Mouse (Mus musculus) kidney, embryonic 16.5 days (tissue): ENCODE measurements at regions not wholly inside any gene's neighbourhood (a gene's known extent, or its start where the extent isn't known, plus 50 kb on each side); places are given as distances from the start of the nearest gene placed in this dataset.

ENCODE experiments used
- ATAC-seq: fragments of 200-750 bp; cut with Nextera tagmentation; 2 replicates; pipeline ENCODE4 v1.8.0; 2017; ENCODE audit warnings: moderate TSS enrichment; ENCODE audit not compliant: low FRiP score, low TSS enrichment
- H3K27ac ChIP-seq: fragments of 300-500 bp; sonication (generic); 2 replicates; pipeline ENCODE4 v1.5.1; 2014; ENCODE audit warnings: low read length
- H3K27me3 ChIP-seq: fragments of 300-500 bp; sonication (generic); 2 replicates; pipeline ENCODE4 v1.6.1; 2014; ENCODE audit warnings: low read length, control low read depth, mixed read lengths; ENCODE audit not compliant: insufficient read depth
- H3K36me3 ChIP-seq: fragments of 300-500 bp; sonication (generic); 2 replicates; pipeline ENCODE4 v1.6.1; 2014; ENCODE audit warnings: low read length, control low read depth, mixed read lengths; ENCODE audit not compliant: insufficient read depth
- H3K4me1 ChIP-seq: fragments of 300-500 bp; sonication (generic); 2 replicates; pipeline ENCODE4 v1.6.1; 2014; ENCODE audit warnings: low read length, control low read depth, mixed read lengths; ENCODE audit not compliant: insufficient read depth
- H3K4me2 ChIP-seq: fragments of 300-500 bp; sonication (generic); replicated peaks from 2 replicates; pipeline ENCODE4 v1.6.1; 2014; ENCODE audit warnings: low read depth, low read length
- H3K4me3 ChIP-seq: fragments of 300-500 bp; sonication (generic); 2 replicates; pipeline ENCODE4 v1.5.1; 2014; ENCODE audit warnings: mild to moderate bottlenecking, low read length
- H3K9ac ChIP-seq: fragments of 300-500 bp; sonication (generic); replicated peaks from 2 replicates; pipeline ENCODE4 v1.6.1; 2014; ENCODE audit warnings: low read length
- H3K9me3 ChIP-seq: fragments of 300-500 bp; sonication (generic); 2 replicates; pipeline ENCODE4 v1.6.1; 2016; ENCODE audit warnings: low read length, control low read depth
- WGBS: fragments of 180-500 bp; shearing (Covaris S2); extraction: QIAGEN DNeasy Blood & Tissue Kit; methylation state at CpG from one replicate; pipeline ENCODE4 v1.1.7; 2014; 5-methylcytosine and 5-hydroxymethylcytosine counted together

DNA sequence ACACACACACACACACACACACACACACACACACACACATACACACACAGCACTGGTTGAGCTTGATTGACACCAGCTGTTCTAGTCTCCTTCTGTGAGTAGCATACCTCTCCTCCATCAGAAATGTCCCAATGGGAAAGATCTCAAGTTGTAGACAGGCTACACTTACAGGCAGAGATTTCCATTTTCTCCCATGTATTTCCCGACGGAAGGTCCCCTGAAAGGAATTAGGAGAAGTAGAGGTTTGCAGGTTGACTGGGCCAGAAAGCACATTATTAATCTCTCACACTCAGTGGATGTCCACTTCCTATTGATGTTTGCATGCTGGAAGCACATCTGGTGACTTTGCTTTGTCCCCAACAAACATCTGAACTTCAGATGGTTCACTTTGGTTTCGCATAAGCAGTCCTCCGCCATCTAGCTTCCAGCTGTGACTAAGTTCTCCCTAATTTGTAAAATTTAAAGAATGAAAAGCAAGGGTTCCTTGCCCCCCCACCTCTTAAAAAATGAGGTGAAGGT lies 1323.8 kb upstream of the A1bg start:
- H3K4me1 ChIP-seq, result no peaks in the 10 kb centered on the region
- no peak overlapping the region for H3K9ac ChIP-seq
- H3K27me3 ChIP-seq, result no peaks in the 10 kb centered on the region
- H3K9me3 ChIP-seq, result no peaks in the 10 kb centered on the region
- no peak for ATAC-seq
- no peak overlapping the region for H3K27ac ChIP-seq
- peaks cover 6% of the 10 kb centered on the region; the same call in 1 of the 2 replicates for H3K36me3 ChIP-seq
- no peak overlapping the region for H3K4me2 ChIP-seq
- WGBS, result 95% methylated on average over 4 of the region's 4 CpGs
- H3K4me3 ChIP-seq, result no peak overlapping the region

DNA sequence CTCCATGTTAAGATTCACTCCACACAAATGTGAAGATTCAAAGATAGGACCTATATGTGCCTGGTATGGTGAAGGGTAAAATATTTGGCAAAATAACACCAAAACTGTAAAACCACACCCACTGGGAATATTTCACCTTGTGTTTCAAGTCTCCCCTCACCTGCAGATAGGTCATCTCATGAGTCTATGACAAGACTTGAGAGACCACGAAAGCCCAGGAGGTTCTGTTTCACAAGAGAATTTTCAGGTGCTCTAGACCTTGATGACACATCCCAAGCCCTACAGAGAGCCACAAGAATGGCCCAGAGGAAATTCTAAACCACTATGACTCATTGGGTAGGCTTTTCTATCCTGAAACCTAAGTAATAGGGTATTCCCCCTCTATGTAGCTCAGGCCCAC lies 1322.4 kb upstream of the A1bg start:
- H3K4me2 ChIP-seq, result no peak overlapping the region
- no peaks in the 10 kb centered on the region for H3K27me3 ChIP-seq
- H3K9me3 ChIP-seq, result no peaks in the 10 kb centered on the region
- 93% methylated on average over 1 of the region's 1 CpGs for WGBS
- no peak overlapping the region for H3K4me3 ChIP-seq
- H3K9ac ChIP-seq, result no peak overlapping the region
- H3K4me1 ChIP-seq, result no peaks in the 10 kb centered on the region
- peaks cover 6% of the 10 kb centered on the region; the same call in 1 of the 2 replicates for H3K36me3 ChIP-seq
- no peak for ATAC-seq
- no peak overlapping the region for H3K27ac ChIP-seq

DNA sequence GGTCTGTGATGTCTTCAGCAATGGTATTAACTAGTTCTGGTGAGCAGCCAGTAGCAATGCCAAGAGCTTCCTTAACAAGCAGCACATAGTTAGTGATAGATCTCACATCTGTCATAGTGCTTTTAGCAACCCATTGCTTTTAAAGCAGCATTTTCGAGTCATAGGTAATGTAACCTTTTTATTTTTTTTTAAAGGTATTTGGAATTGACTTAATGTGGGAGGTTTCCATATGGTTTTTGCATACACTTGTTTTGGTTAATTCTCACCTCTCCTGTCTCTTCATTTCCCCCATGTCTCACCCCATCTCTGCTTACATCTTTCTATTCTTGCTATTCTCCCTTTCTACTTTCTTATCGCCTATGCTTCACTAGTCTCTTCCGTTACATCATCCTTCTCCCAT lies 1322.0 kb upstream of the A1bg start:
- no peak overlapping the region for H3K9ac ChIP-seq
- H3K4me1 ChIP-seq, result no peaks in the 10 kb centered on the region
- no peak overlapping the region for H3K4me2 ChIP-seq
- H3K9me3 ChIP-seq, result no peaks in the 10 kb centered on the region
- WGBS, result 96% methylated on average over 3 of the region's 3 CpGs
- H3K4me3 ChIP-seq, result no peak overlapping the region
- ATAC-seq, result no peak
- H3K27ac ChIP-seq, result no peak overlapping the region
- H3K27me3 ChIP-seq, result no peaks in the 10 kb centered on the region
- H3K36me3 ChIP-seq, result peaks cover 6% of the 10 kb centered on the region; the same call in 1 of the 2 replicates

DNA sequence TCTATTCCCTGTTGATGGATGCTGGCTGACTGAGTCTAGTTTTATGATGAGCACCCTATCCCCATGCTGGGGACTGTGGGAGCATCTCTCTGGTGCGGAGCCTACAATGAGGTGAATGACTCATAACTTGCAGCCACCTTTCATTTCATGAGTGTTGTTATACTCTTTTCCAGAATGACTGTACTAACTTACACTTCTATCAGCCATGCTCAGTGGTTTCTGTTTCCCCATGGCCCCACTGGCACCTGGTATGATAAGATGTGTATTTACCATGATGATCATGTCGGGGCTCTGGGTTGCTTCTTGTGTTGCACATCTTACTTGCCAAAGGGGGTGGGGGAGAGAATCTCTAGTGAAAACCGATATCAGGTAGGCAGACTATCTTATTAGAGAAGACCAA lies 1317.2 kb upstream of the A1bg start:
- Histone ChIP-seq H3K4me2 (no peak overlapping the region), H3K4me1 (no peaks in the 10 kb centered on the region), H3K27ac (no peak overlapping the region), H3K27me3 (no peaks in the 10 kb centered on the region), H3K4me3 (no peak overlapping the region), H3K9ac (no peak overlapping the region), H3K36me3 (no peaks in the 10 kb centered on the region), H3K9me3 (no peaks in the 10 kb centered on the region)
- no peak for ATAC-seq
- 98% methylated on average over 3 of the region's 3 CpGs for WGBS

DNA sequence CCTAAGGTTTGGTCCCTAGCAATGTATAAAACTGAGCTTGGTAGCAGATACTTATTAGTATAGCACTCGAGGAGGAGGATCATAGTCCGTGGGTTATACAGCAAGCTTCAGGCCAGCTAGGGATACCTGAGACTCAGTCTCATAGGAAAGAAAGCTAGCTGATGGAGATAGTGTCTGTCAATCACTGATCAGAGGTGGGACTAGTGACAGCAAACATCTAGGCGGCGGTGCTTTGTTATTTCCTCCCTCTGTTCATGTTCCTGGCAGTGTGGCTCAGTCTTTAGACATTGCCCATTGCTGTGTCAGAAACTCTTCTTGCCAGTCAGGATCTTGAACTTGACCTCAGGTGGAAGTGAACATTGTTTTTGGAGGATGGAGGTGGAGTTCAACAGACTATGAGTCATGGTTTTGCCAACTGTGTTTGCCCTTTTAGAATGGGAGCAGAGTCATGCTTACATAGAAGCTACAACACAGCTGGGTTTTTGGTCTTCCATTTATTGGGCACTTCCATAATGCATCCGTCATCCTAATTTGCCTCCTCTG lies 1315.8 kb upstream of the A1bg start:
- Histone ChIP-seq H3K4me3 (no peak overlapping the region), H3K9ac (no peak overlapping the region), H3K27ac (no peak overlapping the region), H3K4me2 (no peak overlapping the region), H3K36me3 (no peaks in the 10 kb centered on the region), H3K9me3 (no peaks in the 10 kb centered on the region), H3K4me1 (no peaks in the 10 kb centered on the region), H3K27me3 (no peaks in the 10 kb centered on the region)
- 83% methylated on average over 5 of the region's 5 CpGs for WGBS
- ATAC-seq, result no peak

DNA sequence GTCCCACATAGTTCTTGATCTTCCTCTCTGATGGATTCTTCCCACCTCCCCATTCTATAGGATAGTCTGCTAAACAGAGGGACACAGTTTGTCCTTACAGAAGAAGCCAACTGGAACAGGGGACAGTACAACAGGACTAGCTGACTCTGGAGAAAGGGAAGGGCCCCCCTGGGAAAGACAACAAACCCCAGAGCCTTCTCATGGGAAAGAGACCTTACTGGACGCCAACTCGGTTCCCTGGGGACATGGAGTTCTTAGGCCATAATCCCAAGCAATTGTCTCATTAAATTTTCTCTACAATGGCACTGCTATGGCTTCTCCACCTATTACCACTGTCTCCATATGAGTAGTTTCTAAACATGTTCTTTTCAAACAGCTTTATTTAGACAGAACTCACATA lies 1313.2 kb upstream of the A1bg start:
- Histone ChIP-seq H3K27ac (no peak overlapping the region), H3K4me3 (no peak overlapping the region), H3K27me3 (no peaks in the 10 kb centered on the region), H3K9ac (no peak overlapping the region), H3K4me1 (no peaks in the 10 kb centered on the region), H3K9me3 (no peaks in the 10 kb centered on the region), H3K4me2 (no peak overlapping the region), H3K36me3 (no peaks in the 10 kb centered on the region)
- WGBS, result 72% methylated on average over 2 of the region's 2 CpGs
- no peak for ATAC-seq

DNA sequence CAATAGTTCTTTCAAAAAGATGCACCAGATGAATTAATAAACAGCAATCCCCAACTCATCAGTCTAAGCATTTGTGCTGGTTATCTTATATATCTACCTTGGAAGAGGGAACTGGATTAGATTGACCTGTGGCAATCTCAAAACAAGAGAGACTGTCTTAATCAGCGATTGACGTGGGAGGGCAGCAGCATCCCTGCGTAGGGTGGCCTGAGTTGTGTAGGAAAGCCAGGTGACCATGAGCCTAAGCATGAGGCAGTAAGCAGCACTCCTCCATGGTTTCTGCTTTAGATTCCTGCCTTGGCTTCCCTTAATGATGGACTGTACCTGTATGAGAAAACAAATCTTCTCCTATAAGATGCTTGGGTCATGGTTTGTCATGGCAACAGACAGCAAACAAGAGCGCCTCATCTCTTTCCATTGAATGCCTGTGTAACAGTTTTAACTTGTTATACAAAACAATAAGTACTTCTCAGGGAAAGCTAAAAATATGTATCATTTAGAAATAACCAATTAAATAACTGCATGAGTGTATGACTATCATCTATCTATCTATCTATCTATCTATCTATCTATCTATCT lies 1311.5 kb upstream of the A1bg start:
- H3K27ac ChIP-seq, result no peak overlapping the region

DNA sequence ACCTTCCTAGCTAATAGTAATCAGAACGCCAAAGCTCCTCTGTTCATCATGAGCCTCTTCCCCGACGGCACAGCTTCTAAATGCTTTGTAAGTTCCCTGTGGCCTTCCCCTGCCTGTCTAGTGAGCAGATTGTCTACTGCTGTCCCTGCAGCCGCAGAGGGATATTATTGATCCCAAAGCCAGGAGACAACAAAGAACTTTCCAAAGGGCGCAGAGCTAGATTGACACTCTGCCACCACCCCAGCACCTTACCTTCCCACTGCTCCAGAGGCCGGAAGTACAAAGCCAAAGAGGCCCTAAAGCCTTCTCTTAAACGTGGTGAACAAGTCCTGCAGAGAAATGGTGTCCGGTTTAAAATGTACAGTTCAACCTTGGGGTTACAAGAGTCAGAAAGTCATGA lies 1310.3 kb upstream of the A1bg start:
- no peaks in the 10 kb centered on the region for H3K4me1 ChIP-seq
- no peak for ATAC-seq
- H3K27ac ChIP-seq, result no peak overlapping the region
- H3K27me3 ChIP-seq, result no peaks in the 10 kb centered on the region
- no peaks in the 10 kb centered on the region for H3K36me3 ChIP-seq
- 80% methylated on average over 8 of the region's 8 CpGs for whole genome bisulfite sequencing
- no peak overlapping the region for H3K4me2 ChIP-seq
- H3K4me3 ChIP-seq, result no peak overlapping the region
- no peaks in the 10 kb centered on the region for H3K9me3 ChIP-seq
- H3K9ac ChIP-seq, result no peak overlapping the region

More for the DNA sequence above, 1311.5 kb upstream of the A1bg start:
- H3K9me3 ChIP-seq, result no peaks in the 10 kb centered on the region
- H3K4me1 ChIP-seq, result no peaks in the 10 kb centered on the region
- H3K27me3 ChIP-seq, result no peaks in the 10 kb centered on the region
- ATAC-seq, result no peak
- H3K9ac ChIP-seq, result no peak overlapping the region
- no peak overlapping the region for H3K4me3 ChIP-seq
- WGBS, result 96% methylated on average over 4 of the region's 4 CpGs
- no peak overlapping the region for H3K4me2 ChIP-seq
- H3K36me3 ChIP-seq, result no peaks in the 10 kb centered on the region

DNA sequence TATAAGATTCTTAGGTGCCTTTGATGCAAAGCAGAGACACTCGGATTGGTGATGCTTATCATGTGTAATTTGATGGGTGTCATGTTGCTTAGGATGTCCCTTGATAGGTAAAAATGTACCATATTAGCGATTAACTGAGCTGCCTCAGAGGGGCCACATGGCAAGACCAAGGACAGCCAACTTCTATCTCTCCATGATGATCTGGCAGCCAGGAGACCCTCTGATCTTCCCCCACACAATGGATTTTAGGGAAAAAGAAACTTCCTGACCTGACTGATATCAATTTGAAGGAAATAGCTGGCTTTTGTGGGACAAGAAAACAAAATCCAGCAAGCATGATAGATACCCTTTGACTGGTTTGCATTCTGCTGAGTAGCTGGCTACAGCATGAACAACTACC lies 1308.9 kb upstream of the A1bg start:
- Histone ChIP-seq H3K9me3 (no peaks in the 10 kb centered on the region), H3K9ac (no peak overlapping the region), H3K4me3 (no peak overlapping the region), H3K4me2 (no peak overlapping the region), H3K4me1 (no peaks in the 10 kb centered on the region), H3K36me3 (no peaks in the 10 kb centered on the region), H3K27me3 (no peaks in the 10 kb centered on the region), H3K27ac (no peak overlapping the region)
- ATAC-seq, result no peak
- 60% methylated on average over 2 of the region's 2 CpGs for WGBS

DNA sequence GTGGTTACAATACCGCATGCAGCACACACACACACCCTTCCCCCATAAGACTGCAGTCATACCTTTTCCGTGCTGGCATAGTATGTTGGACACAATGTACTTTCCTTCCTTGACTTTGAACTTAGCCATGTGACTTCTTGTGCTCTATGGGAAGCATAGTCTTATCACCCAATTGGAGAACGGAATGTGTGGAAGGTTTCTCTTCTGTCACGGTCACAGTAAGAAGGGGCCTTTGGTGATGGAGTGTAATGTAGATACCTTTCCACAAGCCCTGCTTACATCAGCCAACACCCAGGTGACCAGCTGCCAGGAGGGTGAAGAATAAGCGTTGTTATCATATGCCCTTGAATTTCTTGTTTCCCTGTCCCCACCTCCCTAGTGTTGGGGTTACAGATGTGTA lies 1308.0 kb upstream of the A1bg start:
- Histone ChIP-seq H3K36me3 (no peaks in the 10 kb centered on the region), H3K27ac (no peak overlapping the region), H3K9ac (no peak overlapping the region), H3K4me2 (no peak overlapping the region), H3K9me3 (no peaks in the 10 kb centered on the region), H3K4me1 (no peaks in the 10 kb centered on the region), H3K27me3 (no peaks in the 10 kb centered on the region), H3K4me3 (no peak overlapping the region)
- ATAC-seq, result no peak
- WGBS, result 89% methylated on average over 5 of the region's 5 CpGs
